Mouse (Mus musculus): Measurements from ENCODE around the gene Rabl6.

GRCm38 (mm10) chr2:25582466-25583119 is 25.7 kb downstream of the Rabl6 start:
- TF ChIP-seq GATA1 (IDR thresholded peaks at IDR 0.05; ENCODE audit: borderline replicate concordance, low read length) (no peak), FLI1 (IDR thresholded peaks at IDR 0.05; ENCODE audit: low read length) (no peak)

Data from megakaryocyte, embryonic 14.5 days (primary cell).